Mouse (Mus musculus) kidney, postnatal 0 days (tissue): Measurements from ENCODE around the gene Ptcd2. TPM values are rescaled to one million over a fixed set of nuclear protein-coding genes. Genes with fewer than 3 reads are reported as not detected.

ENCODE experiments used
- ATAC-seq: fragments of 200-750 bp; cut with Nextera tagmentation; replicated peaks from 2 replicates; pipeline ENCODE4 v1.8.0; 2017; ENCODE audit warnings: low read depth, moderate number of reproducible peaks, moderate TSS enrichment, moderate library complexity; ENCODE audit not compliant: low FRiP score
- DNase-seq: peaks from one replicate; pipeline ENCODE4 v3.0.0-alpha.2; 2016; ENCODE audit warnings: low spot score
- H3K27ac ChIP-seq: fragments of 300-500 bp; sonication (generic); 2 replicates; pipeline ENCODE4 v1.5.1; 2014; ENCODE audit warnings: mild to moderate bottlenecking
- H3K27me3 ChIP-seq: fragments of 300-500 bp; sonication (generic); 2 replicates; pipeline ENCODE4 v1.6.1; 2014; ENCODE audit warnings: low read length, mixed read lengths; ENCODE audit not compliant: insufficient read depth
- H3K36me3 ChIP-seq: fragments of 300-500 bp; sonication (generic); 2 replicates; pipeline ENCODE4 v1.6.1; 2014; ENCODE audit warnings: low read length, mixed read lengths; ENCODE audit not compliant: insufficient read depth
- H3K4me1 ChIP-seq: fragments of 300-500 bp; sonication (generic); replicated peaks from 2 replicates; pipeline ENCODE4 v1.6.1; 2014; ENCODE audit warnings: antibody characterized with exemption, low read length, mixed read lengths; ENCODE audit not compliant: insufficient read depth
- H3K4me2 ChIP-seq: fragments of 300-500 bp; sonication (generic); 2 replicates; pipeline ENCODE4 v1.6.1; 2014; ENCODE audit warnings: mild to moderate bottlenecking, low read length, moderate library complexity, mixed read lengths
- H3K4me3 ChIP-seq: fragments of 300-500 bp; sonication (generic); replicated peaks from 2 replicates; pipeline ENCODE4 v1.5.1; 2014; ENCODE audit warnings: low read depth, low read length
- H3K9ac ChIP-seq: fragments of 300-500 bp; sonication (generic); 2 replicates; pipeline ENCODE4 v1.6.1; 2014; ENCODE audit warnings: low read depth, low read length
- H3K9me3 ChIP-seq: fragments of 300-500 bp; sonication (generic); replicated peaks from 2 replicates; pipeline ENCODE4 v1.6.1; 2016; ENCODE audit warnings: low read length, inconsistent platforms, mixed read lengths
- CTCF ChIP-seq: IDR thresholded peaks from 2 replicates; pipeline ENCODE4 v1.5.1; 2016; ENCODE audit warnings: antibody characterized with exemption, low read depth, mild to moderate bottlenecking, moderate library complexity
- WGBS: fragments of 180-500 bp; shearing (Covaris S2); extraction: QIAGEN DNeasy Blood & Tissue Kit; methylation state at CpG from one replicate; pipeline ENCODE4 v1.1.7; 2014; 5-methylcytosine and 5-hydroxymethylcytosine counted together
- polyA plus RNA-seq: library from polyadenylated mRNA; unstranded; fragments of >200 nt; fragmentation: Nextera tagmentation; extraction: Ambion mirVana; gene quantifications from 2 replicates; pipeline ENCODE4 v1.2.1, GENCODE M21; 2015

Gene Ptcd2
- polyA plus RNA-seq, 1 experiment from 2014 or later = 52.5 TPM

DNA sequence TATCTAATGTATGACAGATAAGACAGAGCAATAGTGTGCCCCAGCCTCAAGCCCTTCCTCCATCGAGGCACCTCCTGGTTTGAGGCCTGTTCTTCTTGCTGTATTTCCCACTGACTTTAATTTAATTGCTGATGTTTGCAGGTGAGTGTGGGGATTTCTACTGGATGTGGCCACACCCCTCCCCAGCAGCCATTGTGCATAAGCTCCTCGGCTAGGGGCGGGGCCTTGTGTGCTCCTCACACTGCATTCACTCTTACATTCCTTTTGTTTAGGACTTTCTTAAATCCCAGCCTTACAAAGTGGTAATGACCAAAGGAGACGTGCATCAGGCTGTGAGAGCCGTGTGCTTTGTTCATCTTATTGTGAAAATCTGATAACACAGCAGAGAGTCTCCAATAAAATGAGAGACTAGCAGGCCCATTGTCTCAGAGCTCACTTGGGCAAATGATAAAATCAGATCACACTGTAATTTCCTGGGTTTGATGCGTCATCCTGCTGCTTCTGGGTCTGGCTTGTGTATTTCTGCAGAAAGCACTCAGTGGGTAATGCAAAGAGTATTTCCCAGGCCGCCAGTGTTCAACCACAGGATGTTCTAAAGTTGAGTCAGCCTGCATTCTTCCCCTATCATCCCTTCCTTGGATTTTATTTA is 40.2 kb upstream of the Ptcd2 start:
- ATAC-seq (no peak), DNase-seq (no peak)
- no peaks in the 10 kb centered on the region for H3K4me1 ChIP-seq
- H3K27ac ChIP-seq = no peak overlapping the region
- H3K4me2 ChIP-seq = no peak overlapping the region
- H3K36me3 ChIP-seq = 0 out of 2 replicates have a peak, but pooled peaks cover 3% of the 10 kb centered on the region
- H3K9me3 ChIP-seq = no peaks in the 10 kb centered on the region
- 73% methylated on average over 7 of the region's 7 CpGs for WGBS
- no peak for TF ChIP-seq CTCF
- no peak overlapping the region for H3K4me3 ChIP-seq
- H3K27me3 ChIP-seq = no peaks in the 10 kb centered on the region
- H3K9ac ChIP-seq = no peak overlapping the region

- Histone ChIP-seq H3K4me1 (no peaks in the 10 kb centered on the region), H3K27ac (no peak overlapping the region), H3K9ac (no peak overlapping the region), H3K9me3 (no peaks in the 10 kb centered on the region), H3K4me2 (no peak overlapping the region), H3K36me3 (0 out of 2 replicates have a peak, but pooled peaks cover 3% of the 10 kb centered on the region), H3K4me3 (no peak overlapping the region), H3K27me3 (no peaks in the 10 kb centered on the region)
- WGBS = 56% methylated on average over 6 of the region's 6 CpGs
- ATAC-seq (no peak), DNase-seq (no peak)
- TF ChIP-seq CTCF = no peak
Measured at GRCm38 (mm10) chr13:99382373-99382772, 37.9 kb upstream of the Ptcd2 start.

- Histone ChIP-seq H3K4me3 (no peak overlapping the region), H3K4me1 (no peaks in the 10 kb centered on the region), H3K27ac (no peak overlapping the region), H3K4me2 (no peak overlapping the region), H3K36me3 (0 out of 2 replicates have a peak, but pooled peaks cover 3% of the 10 kb centered on the region), H3K9me3 (no peaks in the 10 kb centered on the region), H3K9ac (no peak overlapping the region), H3K27me3 (no peaks in the 10 kb centered on the region)
- ATAC-seq = no peak
- TF ChIP-seq CTCF = no peak
- DNase-seq = no peak
- WGBS = 74% methylated on average over 1 of the region's 1 CpGs
Measured at GRCm38 (mm10) chr13:99378223-99378622, 33.7 kb upstream of the Ptcd2 start.

- Histone ChIP-seq H3K36me3 (0 out of 2 replicates have a peak, but pooled peaks cover 3% of the 10 kb centered on the region), H3K4me2 (no peak overlapping the region), H3K4me3 (no peak overlapping the region), H3K27ac (no peak overlapping the region), H3K9me3 (no peaks in the 10 kb centered on the region), H3K27me3 (no peaks in the 10 kb centered on the region), H3K4me1 (no peaks in the 10 kb centered on the region), H3K9ac (no peak overlapping the region)
- no peak for ATAC-seq
- DNase-seq = no peak
- 80% methylated on average over 6 of the region's 6 CpGs for WGBS
- TF ChIP-seq CTCF = no peak
Measured at GRCm38 (mm10) chr13:99377055-99377454, 32.5 kb upstream of the Ptcd2 start.

DNA sequence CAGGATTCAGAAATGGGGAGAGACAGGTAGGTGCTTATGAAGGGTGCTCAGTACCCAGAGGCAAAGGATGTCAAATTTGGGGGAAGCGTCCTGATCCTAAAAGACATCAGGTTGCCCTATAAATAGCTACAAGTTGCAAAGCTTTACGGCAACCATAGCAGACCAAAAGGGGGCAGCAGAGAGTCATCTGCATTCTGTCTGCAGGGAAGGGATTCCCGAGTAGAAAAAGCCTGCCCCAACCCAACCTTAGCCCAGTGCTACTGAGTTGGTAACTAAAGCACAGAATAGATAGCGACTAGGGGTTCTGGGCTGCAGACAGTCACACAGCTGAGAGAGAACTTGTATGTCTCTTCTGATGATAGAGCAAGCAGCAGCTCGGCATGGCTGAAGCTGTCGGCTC is 31.0 kb upstream of the Ptcd2 start:
- ATAC-seq = no peak; the same call in 1 of the 2 replicates
- H3K9me3 ChIP-seq = no peaks in the 10 kb centered on the region
- 35% methylated on average over 6 of the region's 6 CpGs for WGBS

DNA sequence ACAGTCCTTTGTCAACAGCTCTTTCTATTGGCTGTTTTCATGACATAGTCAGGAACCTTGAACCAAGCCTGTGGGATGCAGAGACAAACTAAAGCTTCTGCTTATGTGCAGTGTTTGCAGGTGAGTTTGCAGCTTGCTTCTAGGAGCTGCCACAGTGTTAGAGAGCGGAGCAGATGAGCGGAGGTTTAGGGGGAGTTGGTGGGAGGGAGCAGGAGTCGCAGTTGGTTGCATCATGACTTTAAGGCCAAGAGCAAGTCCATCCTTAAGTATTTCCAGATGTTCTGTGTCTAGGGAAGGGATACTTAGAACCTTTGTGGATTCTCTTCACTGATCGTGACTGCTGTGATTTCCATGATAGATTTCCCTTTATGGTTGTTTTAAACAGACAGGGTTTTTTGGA is 29.7 kb upstream of the Ptcd2 start:
- no peak for TF ChIP-seq CTCF
- DNase-seq = no peak
- 44% methylated on average over 4 of the region's 4 CpGs for WGBS

More for the DNA sequence above, 31.0 kb upstream of the Ptcd2 start:
- TF ChIP-seq CTCF = peak; percentile 95
- Histone ChIP-seq H3K27ac (no peak overlapping the region), H3K4me3 (no peak overlapping the region), H3K4me1 (no peaks in the 10 kb centered on the region), H3K4me2 (no peak overlapping the region), H3K27me3 (no peaks in the 10 kb centered on the region), H3K9ac (no peak overlapping the region), H3K36me3 (no peaks in the 10 kb centered on the region)
- peak; percentile 90 for DNase-seq

DNA sequence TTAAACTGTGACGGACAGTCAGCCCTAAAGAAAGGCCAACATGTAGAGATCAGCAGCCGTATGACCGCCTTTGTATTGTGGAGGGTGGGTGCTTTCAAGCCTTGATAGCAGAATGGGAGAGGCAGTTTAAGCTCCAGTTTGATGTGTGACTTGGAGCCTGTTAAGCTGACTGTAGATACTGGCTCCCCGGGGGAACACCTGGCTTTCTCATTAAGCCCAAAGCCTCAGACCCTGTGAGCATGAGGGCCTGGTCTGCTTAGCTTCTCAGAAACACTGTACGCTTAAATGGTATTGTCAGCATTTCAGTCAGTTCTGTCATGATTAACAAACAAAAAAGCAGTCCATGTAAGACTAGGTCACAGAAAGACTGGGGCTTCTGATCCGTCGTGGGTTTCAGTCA is 29.2 kb upstream of the Ptcd2 start:
- Histone ChIP-seq H3K4me2 (no peak overlapping the region), H3K4me1 (no peaks in the 10 kb centered on the region), H3K27ac (no peak overlapping the region), H3K36me3 (no peaks in the 10 kb centered on the region), H3K9me3 (no peaks in the 10 kb centered on the region), H3K4me3 (no peak overlapping the region), H3K9ac (no peak overlapping the region), H3K27me3 (no peaks in the 10 kb centered on the region)
- ATAC-seq (no peak), DNase-seq (no peak)
- no peak for TF ChIP-seq CTCF
- 53% methylated on average over 7 of the region's 7 CpGs for WGBS

More for the DNA sequence above, 29.7 kb upstream of the Ptcd2 start:
- H3K4me2 ChIP-seq = no peak overlapping the region
- H3K27me3 ChIP-seq = no peaks in the 10 kb centered on the region
- ATAC-seq = no peak
- H3K4me3 ChIP-seq = no peak overlapping the region
- H3K9me3 ChIP-seq = no peaks in the 10 kb centered on the region
- H3K27ac ChIP-seq = no peak overlapping the region
- no peaks in the 10 kb centered on the region for H3K4me1 ChIP-seq
- H3K36me3 ChIP-seq = no peaks in the 10 kb centered on the region
- no peak overlapping the region for H3K9ac ChIP-seq
